Mouse (Mus musculus) stomach, embryonic 15.5 days (tissue): Measurements from ENCODE around the gene Zbtb46. TPM values are rescaled to one million over a fixed set of nuclear protein-coding genes. Genes with fewer than 3 reads are reported as not detected.

Experiments
- polyA plus RNA-seq: library from polyadenylated mRNA; unstranded; fragments of >200 nt; fragmentation: Nextera tagmentation; extraction: Ambion mirVana; gene quantifications from 2 replicates; pipeline ENCODE4 v1.2.1, GENCODE M21; 2015

Zbtb46 gene
- polyA plus RNA-seq, 1 experiment from 2014 or later, result 10.0 TPM

Other genes with a start within 250 kb of the Zbtb46 start
- gene Srms, start 246.2 kb downstream of the Zbtb46 start, polyA plus RNA-seq, result 0.06 and 0.18 TPM in 2 replicates
- gene Fndc11, start 239.4 kb downstream of the Zbtb46 start, polyA plus RNA-seq, result 0.09 and 0.26 TPM in 2 replicates
- 2.1 and 2.3 TPM in 2 replicates for gene Helz2, start 217.4 kb downstream of the Zbtb46 start, polyA plus RNA-seq
- 12.2 and 13.2 TPM in 2 replicates for gene Gmeb2, start 171.4 kb downstream of the Zbtb46 start, polyA plus RNA-seq
- 37.6 and 39.0 TPM in 2 replicates for gene Stmn3, start 144.9 kb downstream of the Zbtb46 start, polyA plus RNA-seq
- 35.4 and 39.2 TPM in 2 replicates for gene Rtel1, start 139.7 kb downstream of the Zbtb46 start, polyA plus RNA-seq
- 36.2 and 38.5 TPM in 2 replicates for gene Zgpat, start 94.5 kb downstream of the Zbtb46 start, polyA plus RNA-seq
- 58.6 and 62.4 TPM in 2 replicates for gene Arfrp1, start 94.0 kb downstream of the Zbtb46 start, polyA plus RNA-seq
- 18.2 and 20.2 TPM in 2 replicates for gene Lime1, start 79.3 kb downstream of the Zbtb46 start, polyA plus RNA-seq
- 0.17 and 0.23 TPM in 2 replicates for gene Abhd16b, start 33.8 kb upstream of the Zbtb46 start, polyA plus RNA-seq
- gene Tpd52l2, start 37.7 kb upstream of the Zbtb46 start, polyA plus RNA-seq, result 136 and 140 TPM in 2 replicates
- 76.4 and 82.1 TPM in 2 replicates for gene Dnajc5, start 61.1 kb upstream of the Zbtb46 start, polyA plus RNA-seq
- 60.9 and 63.5 TPM in 2 replicates for gene Uckl1, start 125.5 kb upstream of the Zbtb46 start, polyA plus RNA-seq
- 52.7 and 56.6 TPM in 2 replicates for gene Prpf6, start 132.4 kb upstream of the Zbtb46 start, polyA plus RNA-seq
- gene Zfp512b, start 133.4 kb upstream of the Zbtb46 start, polyA plus RNA-seq, result 48.5 and 50.8 TPM in 2 replicates
- gene Samd10, start 139.8 kb upstream of the Zbtb46 start, polyA plus RNA-seq, result 25.0 and 26.9 TPM in 2 replicates
- gene Gm29797, start 197.6 kb upstream of the Zbtb46 start, polyA plus RNA-seq, result 0.36 and 1.2 TPM in 2 replicates
- 28.7 and 32.0 TPM in 2 replicates for gene Sox18, start 212.2 kb upstream of the Zbtb46 start, polyA plus RNA-seq
- 21.5 and 24.2 TPM in 2 replicates for gene Tcea2, start 220.9 kb upstream of the Zbtb46 start, polyA plus RNA-seq
- gene Rgs19, start 234.6 kb upstream of the Zbtb46 start, polyA plus RNA-seq, result 51.7 and 53.3 TPM in 2 replicates
- gene Lkaaear1, start 239.0 kb upstream of the Zbtb46 start, polyA plus RNA-seq, result not detected in 2 replicates